Mouse (Mus musculus) thymus, postnatal 14 days (tissue): ENCODE measurements at regions not wholly inside any gene's neighbourhood (a gene's known extent, or its start where the extent isn't known, plus 50 kb on each side); places are given as distances from the start of the nearest gene placed in this dataset.

Experiments used
- DNase-seq: peaks from one replicate; pipeline ENCODE4 v3.0.0; 2021

GRCm38 (mm10) chr16:22750725-22751287, 60.6 kb downstream of the Crygs start:
- DNase-seq: no peak

- DNase-seq: no peak
Measured at GRCm38 (mm10) chr16:22744121-22744855, 67.1 kb downstream of the Crygs start.

- DNase-seq: no peak
Measured at GRCm38 (mm10) chr16:22743461-22743860, 67.9 kb downstream of the Crygs start.

GRCm38 (mm10) chr16:22741496-22741895, 69.9 kb downstream of the Crygs start:
- DNase-seq: no peak

- no peak for DNase-seq
Measured at GRCm38 (mm10) chr16:22734529-22735022, 76.8 kb downstream of the Crygs start.

GRCm38 (mm10) chr16:22733772-22734528, 76.9 kb upstream of the Dgkg start:
- DNase-seq: no peak

GRCm38 (mm10) chr16:22729096-22729495, 72.1 kb upstream of the Dgkg start:
- DNase-seq: no peak

GRCm38 (mm10) chr16:22725261-22725660, 68.2 kb upstream of the Dgkg start:
- no peak for DNase-seq

GRCm38 (mm10) chr16:22723333-22723732, 66.3 kb upstream of the Dgkg start:
- DNase-seq: no peak

GRCm38 (mm10) chr16:22719791-22720190, 62.8 kb upstream of the Dgkg start:
- no peak for DNase-seq

GRCm38 (mm10) chr16:22719304-22719703, 62.3 kb upstream of the Dgkg start:
- DNase-seq: peak; percentile 34

GRCm38 (mm10) chr16:22717462-22717861, 60.4 kb upstream of the Dgkg start:
- DNase-seq: peak; percentile 21

- DNase-seq: no peak
Measured at GRCm38 (mm10) chr16:22716306-22716830, 59.3 kb upstream of the Dgkg start.

GRCm38 (mm10) chr16:22714315-22714714, 57.3 kb upstream of the Dgkg start:
- no peak for DNase-seq

GRCm38 (mm10) chr16:22708768-22709167, 51.7 kb upstream of the Dgkg start:
- DNase-seq: no peak
